Mouse (Mus musculus): ENCODE measurements around the gene Rpl12. TPM values are rescaled to one million over a fixed set of nuclear protein-coding genes. Genes with fewer than 3 reads are reported as not detected.
"Not testable (repeated sequence)": the region's sequence is repeated elsewhere in the genome, so short reads cannot be mapped to it uniquely, and the experiment has no call there.

Rpl12 gene
- polyA plus RNA-seq, 1 experiment: 484 TPM

GRCm38 (mm10) chr2:32990167-32990832, 28.9 kb downstream of the Rpl12 start:
- no peak overlapping the region for H3K27ac ChIP-seq (ENCODE audit: insufficient read depth, low read length)
- TF ChIP-seq POLR2A (IDR thresholded peaks at IDR 0.05; ENCODE audit: extremely low read depth, insufficient read depth, low read length) (no peak), CTCF (IDR thresholded peaks at IDR 0.05; ENCODE audit: extremely low read depth, insufficient read depth, low read length) (peak; percentile 41; the same call in 1 of the 2 replicates)
- H3K4me3 ChIP-seq (ENCODE audit: insufficient read depth, low read length): no peak overlapping the region
- H3K4me1 ChIP-seq (ENCODE audit: control insufficient read depth, insufficient read depth, low read length): no peaks in the 10 kb centered on the region

GRCm38 (mm10) chr2:32992130-32992529, 30.8 kb downstream of the Rpl12 start:
- H3K4me1 ChIP-seq (ENCODE audit: control insufficient read depth, insufficient read depth, low read length): no peaks in the 10 kb centered on the region
- H3K27ac ChIP-seq (ENCODE audit: insufficient read depth, low read length): no peak overlapping the region
- H3K4me3 ChIP-seq (ENCODE audit: insufficient read depth, low read length): no peak overlapping the region
- no peak for TF ChIP-seq CTCF (IDR thresholded peaks at IDR 0.05; ENCODE audit: extremely low read depth, insufficient read depth, low read length)
- TF ChIP-seq POLR2A (IDR thresholded peaks at IDR 0.05; ENCODE audit: extremely low read depth, insufficient read depth, low read length): no peak

GRCm38 (mm10) chr2:32997081-32997480, 35.7 kb downstream of the Rpl12 start:
- H3K4me1 ChIP-seq (ENCODE audit: control insufficient read depth, insufficient read depth, low read length): peaks cover 2% of the 10 kb centered on the region
- no peak for TF ChIP-seq CTCF (IDR thresholded peaks at IDR 0.05; ENCODE audit: extremely low read depth, insufficient read depth, low read length)
- no peak for TF ChIP-seq POLR2A (IDR thresholded peaks at IDR 0.05; ENCODE audit: extremely low read depth, insufficient read depth, low read length)
- H3K27ac ChIP-seq (ENCODE audit: insufficient read depth, low read length): no peak overlapping the region
- H3K4me3 ChIP-seq (ENCODE audit: insufficient read depth, low read length): no peak overlapping the region

- no peak for TF ChIP-seq CTCF (IDR thresholded peaks at IDR 0.05; ENCODE audit: extremely low read depth, insufficient read depth, low read length)
- H3K27ac ChIP-seq (ENCODE audit: insufficient read depth, low read length): no peak overlapping the region
Measured at GRCm38 (mm10) chr2:32997792-32998191, 36.4 kb downstream of the Rpl12 start.

GRCm38 (mm10) chr2:32999752-33000151, 38.4 kb downstream of the Rpl12 start:
- Histone ChIP-seq H3K27ac (ENCODE audit: insufficient read depth, low read length) (no peak overlapping the region), H3K4me3 (ENCODE audit: insufficient read depth, low read length) (no peak overlapping the region), H3K4me1 (ENCODE audit: control insufficient read depth, insufficient read depth, low read length) (peaks cover 4% of the 10 kb centered on the region)
- no peak for TF ChIP-seq POLR2A (IDR thresholded peaks at IDR 0.05; ENCODE audit: extremely low read depth, insufficient read depth, low read length)
- no peak for TF ChIP-seq CTCF (IDR thresholded peaks at IDR 0.05; ENCODE audit: extremely low read depth, insufficient read depth, low read length)

More at GRCm38 (mm10) chr2:32997792-32998191, 36.4 kb downstream of the Rpl12 start:
- Histone ChIP-seq H3K4me1 (ENCODE audit: control insufficient read depth, insufficient read depth, low read length) (peaks cover 2% of the 10 kb centered on the region), H3K4me3 (ENCODE audit: insufficient read depth, low read length) (no peak overlapping the region)

- TF ChIP-seq POLR2A (IDR thresholded peaks at IDR 0.05; ENCODE audit: extremely low read depth, insufficient read depth, low read length) (no peak), CTCF (IDR thresholded peaks at IDR 0.05; ENCODE audit: extremely low read depth, insufficient read depth, low read length) (no peak)
- Histone ChIP-seq H3K4me1 (ENCODE audit: control insufficient read depth, insufficient read depth, low read length) (peaks cover 6% of the 10 kb centered on the region), H3K27ac (ENCODE audit: insufficient read depth, low read length) (peak overlapping the region; percentile 67), H3K4me3 (ENCODE audit: insufficient read depth, low read length) (no peak overlapping the region)
Measured at GRCm38 (mm10) chr2:33002144-33002543, 40.8 kb downstream of the Rpl12 start.

GRCm38 (mm10) chr2:33005041-33005440, 43.7 kb downstream of the Rpl12 start:
- TF ChIP-seq POLR2A (IDR thresholded peaks at IDR 0.05; ENCODE audit: extremely low read depth, insufficient read depth, low read length): no peak
- TF ChIP-seq CTCF (IDR thresholded peaks at IDR 0.05; ENCODE audit: extremely low read depth, insufficient read depth, low read length): no peak
- Histone ChIP-seq H3K27ac (ENCODE audit: insufficient read depth, low read length) (no peak overlapping the region), H3K4me3 (ENCODE audit: insufficient read depth, low read length) (no peak overlapping the region)

GRCm38 (mm10) chr2:33009055-33009454, 47.7 kb downstream of the Rpl12 start:
- not testable (repeated sequence) for H3K4me3 ChIP-seq (ENCODE audit: insufficient read depth, low read length); H3K4me1 ChIP-seq (ENCODE audit: control insufficient read depth, insufficient read depth, low read length); H3K27ac ChIP-seq (ENCODE audit: insufficient read depth, low read length)

More at GRCm38 (mm10) chr2:33005041-33005440, 43.7 kb downstream of the Rpl12 start:
- peaks cover 6% of the 10 kb centered on the region; the same call in 1 of the 2 replicates for H3K4me1 ChIP-seq (ENCODE audit: control insufficient read depth, insufficient read depth, low read length)

- H3K4me3 ChIP-seq (ENCODE audit: insufficient read depth, low read length): no peak overlapping the region
- H3K27ac ChIP-seq (ENCODE audit: insufficient read depth, low read length): no peak overlapping the region
- no peak for TF ChIP-seq POLR2A (IDR thresholded peaks at IDR 0.05; ENCODE audit: extremely low read depth, insufficient read depth, low read length)
- no peak for TF ChIP-seq CTCF (IDR thresholded peaks at IDR 0.05; ENCODE audit: extremely low read depth, insufficient read depth, low read length)
- no peaks in the 10 kb centered on the region for H3K4me1 ChIP-seq (ENCODE audit: control insufficient read depth, insufficient read depth, low read length)
Measured at GRCm38 (mm10) chr2:33014877-33015276, 53.5 kb downstream of the Rpl12 start.

Other genes starting within 250 kb of the Rpl12 start
- gene Cdk9, start 248.5 kb upstream of the Rpl12 start, polyA plus RNA-seq (2012; rRNA removed): 260 and 329 TPM in 2 replicates
- 29.7 and 31.5 TPM in 2 replicates for gene Sh2d3c, start 240.5 kb upstream of the Rpl12 start, polyA plus RNA-seq (2012; rRNA removed)
- 3.5 and 4.2 TPM in 2 replicates for gene 6330409D20Rik, start 220.5 kb upstream of the Rpl12 start, polyA plus RNA-seq (2012; rRNA removed)
- 54.9 and 58.9 TPM in 2 replicates for gene Tor2a, start 204.3 kb upstream of the Rpl12 start, polyA plus RNA-seq (2012; rRNA removed)
- gene Ttc16, start 185.9 kb upstream of the Rpl12 start, polyA plus RNA-seq (2012; rRNA removed): 1.8 and 2.2 TPM in 2 replicates
- 5.4 and 6.6 TPM in 2 replicates for gene Ptrh1, start 185.8 kb upstream of the Rpl12 start, polyA plus RNA-seq (2012; rRNA removed)
- 0.11 and 0.35 TPM in 2 replicates for gene Cfap157, start 177.1 kb upstream of the Rpl12 start, polyA plus RNA-seq (2012; rRNA removed)
- 709 and 713 TPM in 2 replicates for gene Stxbp1, start 114.3 kb upstream of the Rpl12 start, polyA plus RNA-seq (2012; rRNA removed)
- gene Fam129b, start 85.4 kb upstream of the Rpl12 start, polyA plus RNA-seq (2012; rRNA removed): 27.1 and 29.0 TPM in 2 replicates
- gene Lrsam1, start 55 bp downstream of the Rpl12 start, polyA plus RNA-seq (2012; rRNA removed): 25.6 and 25.9 TPM in 2 replicates
- gene Slc2a8, start 20.5 kb downstream of the Rpl12 start, polyA plus RNA-seq (2012; rRNA removed): 47.5 TPM in 2 replicates
- gene Garnl3, start 170.1 kb downstream of the Rpl12 start, polyA plus RNA-seq (2012; rRNA removed): 123 and 124 TPM in 2 replicates